Mouse (Mus musculus): Measurements from ENCODE around the gene Gm30191.

DNA sequence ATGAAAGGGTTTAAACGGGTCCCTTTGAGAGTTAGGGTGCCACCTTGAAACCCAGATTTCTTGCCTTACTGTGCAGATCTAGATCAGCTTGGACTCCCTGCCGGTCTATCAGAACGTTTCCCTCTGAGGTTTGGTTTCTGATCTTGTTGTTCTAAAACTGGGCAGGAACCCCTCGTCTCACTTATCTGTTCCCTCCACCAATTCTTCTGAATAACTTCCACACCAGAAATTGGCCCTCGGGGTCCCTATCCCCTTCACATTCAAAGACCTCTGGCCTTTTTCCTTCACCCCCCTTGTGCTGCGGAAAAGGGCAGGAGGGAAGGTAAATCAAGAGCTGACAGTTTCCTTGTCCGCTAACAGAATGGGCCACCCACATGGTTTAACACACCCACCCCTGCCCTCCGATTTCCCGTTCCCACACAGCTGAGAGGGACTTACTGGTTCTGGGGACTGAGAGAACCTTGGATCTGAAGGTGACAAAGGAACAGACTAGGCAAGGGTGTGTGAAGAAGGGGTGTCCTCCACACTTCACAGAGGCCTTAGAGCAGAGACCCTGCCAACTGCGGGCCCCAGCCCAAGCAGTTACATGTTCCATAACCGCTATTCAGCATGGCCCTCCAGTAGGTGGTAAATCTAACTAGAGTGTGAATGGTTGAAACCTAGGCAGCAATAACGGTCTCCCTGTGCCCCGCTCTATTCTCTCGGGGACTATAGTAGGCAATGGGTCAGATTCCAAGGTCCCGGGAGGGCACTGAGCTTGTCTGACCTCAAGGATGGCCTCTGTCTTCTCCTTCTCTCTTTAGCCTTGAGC lies 6.4 kb downstream of the Gm30191 start:
- no peak for TF ChIP-seq POLR2A (IDR thresholded peaks at IDR 0.05; ENCODE audit: insufficient read depth, low read length)
- no peak for TF ChIP-seq CTCF (IDR thresholded peaks at IDR 0.05; ENCODE audit: low read depth, low read length)

Measured in ES-Bruce4 (cell line).